Mouse (Mus musculus) CH12.LX (cell line): ENCODE measurements around the gene Cirbp.

ENCODE experiments used
- CHD1 ChIP-seq: IDR thresholded peaks from 2 replicates; pipeline ENCODE4 v1.6.1; 2012; ENCODE audit warnings: low read depth, low read length, improper control_type of control experiment, inconsistent platforms
- CTCF ChIP-seq, 2 experiments: IDR thresholded peaks in 1 of 2; conservative IDR thresholded peaks in 1 of 2; 2 replicates each; pipeline ENCODE4 v1.5.1; 2011 to 2012; ENCODE audit warnings: low read depth in 2 of 2, low read length in 2 of 2, improper control_type of control experiment in 1 of 2, inconsistent platforms in 1 of 2, mild to moderate bottlenecking in 1 of 2, moderate library complexity in 1 of 2
- ETS1 ChIP-seq: conservative IDR thresholded peaks from 2 replicates; pipeline ENCODE4 v1.6.1; 2012; ENCODE audit warnings: low read depth, mild to moderate bottlenecking, inconsistent platforms, low read length, improper control_type of control experiment, moderate library complexity
- HCFC1 ChIP-seq: IDR thresholded peaks from 2 replicates; pipeline ENCODE4 v1.6.1; 2012; ENCODE audit warnings: low read depth, mild to moderate bottlenecking, inconsistent platforms, low read length, improper control_type of control experiment
- JUND ChIP-seq: conservative IDR thresholded peaks from 2 replicates; pipeline ENCODE4 v1.6.1; 2011; ENCODE audit warnings: low read depth, low read length, improper control_type of control experiment
- MAFK ChIP-seq: IDR thresholded peaks from 2 replicates; pipeline ENCODE4 v1.6.1; 2011; ENCODE audit warnings: low read length, improper control_type of control experiment; ENCODE audit not compliant: insufficient replicate concordance
- MYC ChIP-seq: IDR thresholded peaks from 2 replicates; pipeline ENCODE4 v1.6.1; 2011; ENCODE audit warnings: low read depth, mild to moderate bottlenecking, improper control_type of control experiment, low read length
- NRF1 ChIP-seq: IDR thresholded peaks from 2 replicates; pipeline ENCODE4 v1.6.1; 2014; ENCODE audit warnings: low read depth, mild to moderate bottlenecking, inconsistent platforms, low read length, improper control_type of control experiment, moderate library complexity
- PAX5 ChIP-seq: IDR thresholded peaks from 2 replicates; pipeline ENCODE4 v1.6.1; 2012; ENCODE audit warnings: low read length, inconsistent platforms, mixed read lengths
- TCF12 ChIP-seq: IDR thresholded peaks from 2 replicates; pipeline ENCODE4 v1.6.1; 2014; ENCODE audit warnings: low read depth, mild to moderate bottlenecking, inconsistent platforms, low read length, improper control_type of control experiment
- UBTF ChIP-seq: IDR thresholded peaks from 2 replicates; pipeline ENCODE4 v1.6.1; 2012; ENCODE audit warnings: low read depth, mild to moderate bottlenecking, inconsistent platforms, low read length, improper control_type of control experiment, moderate library complexity
- ZNF384 ChIP-seq: IDR thresholded peaks from 2 replicates; pipeline ENCODE4 v1.6.1; 2012; ENCODE audit warnings: low read depth, low read length, improper control_type of control experiment, inconsistent platforms

DNA sequence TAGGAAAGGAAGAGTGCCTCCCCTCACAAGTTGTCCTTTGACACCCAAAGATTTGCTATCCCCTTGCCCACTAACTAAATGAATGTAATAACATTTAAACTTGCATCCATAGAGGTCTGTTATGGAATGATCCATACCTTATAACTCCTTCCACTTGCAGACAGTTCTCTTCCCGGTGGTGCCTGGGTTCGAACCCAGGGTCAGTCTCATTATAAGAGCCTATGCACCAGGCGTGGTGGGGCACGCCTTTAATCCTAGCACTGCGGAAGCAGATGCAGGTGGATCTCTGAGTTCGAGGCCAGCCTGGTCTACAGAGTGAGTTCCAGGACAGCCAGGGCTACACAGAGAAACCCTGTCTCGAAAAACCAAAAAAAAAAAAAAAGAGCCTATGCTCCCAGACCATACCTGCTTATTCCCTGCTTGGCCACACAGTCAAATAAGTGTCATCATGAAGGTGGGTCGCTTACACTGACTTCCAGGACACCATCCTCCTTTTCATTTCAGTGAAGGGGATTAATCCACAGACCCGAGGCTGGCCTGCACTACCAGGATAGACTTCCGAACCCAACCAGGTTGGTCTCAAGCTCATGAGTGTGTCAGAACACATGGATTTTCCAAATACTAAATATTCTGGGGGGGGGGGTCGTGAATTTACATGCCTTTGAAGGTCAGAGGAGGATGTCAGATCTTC, 25.7 kb upstream of the Cirbp start:
- TF ChIP-seq MAFK (no peak), CTCF (conservative IDR thresholded peaks at IDR 0.05 in 1 of 2, IDR thresholded peaks at IDR 0.05 in 1 of 2; ENCODE audit: low read depth in 2 of 2, low read length in 2 of 2) (no peak), ZNF384 (no peak), ETS1 (no peak), PAX5 (no peak), MYC (no peak), NRF1 (no peak), HCFC1 (no peak), TCF12 (no peak), JUND (no peak), UBTF (no peak), CHD1 (no peak)
